In the genomic region with DNA sequence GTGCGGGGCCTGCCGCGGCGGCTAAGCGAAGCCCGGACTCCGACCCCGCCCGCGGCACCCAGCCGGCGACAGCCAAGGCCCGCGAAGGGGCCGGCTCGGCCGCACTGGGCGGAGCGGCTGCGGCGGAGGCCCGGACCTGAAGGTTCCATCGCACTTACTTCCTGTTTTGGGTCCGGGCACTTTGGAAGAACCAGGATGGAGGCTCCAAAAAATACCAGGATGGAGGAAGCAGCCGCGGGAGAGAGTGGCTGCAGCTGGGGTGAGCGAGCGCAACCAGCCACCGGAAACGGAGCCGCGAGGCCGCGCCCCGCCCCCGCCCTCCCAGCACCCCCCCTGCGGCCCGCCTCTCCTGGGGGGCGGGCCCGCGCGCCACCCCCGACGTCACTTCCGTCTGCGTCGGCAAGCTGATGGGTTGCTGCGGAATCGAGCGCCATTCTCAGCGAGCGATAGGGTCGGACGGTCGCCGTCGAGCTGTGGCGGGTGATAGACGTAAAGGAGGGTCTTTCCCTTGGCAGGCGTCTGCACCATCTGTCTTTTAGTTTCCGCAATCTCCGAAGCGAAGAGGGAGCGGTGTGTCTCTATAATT, we compare ENCODE assay signal across 8 mouse cellular contexts. TPM values are rescaled to one million over a fixed set of nuclear protein-coding genes. Genes with fewer than 3 reads are reported as not detected.
A peak's percentile ranks its signal among the peaks of the same experiment; 100 is the strongest.
DNase-seq lines count a peak whose midpoint lies in the region; ATAC-seq lines count a peak whose summit lies in the region.

A gene (minus strand): TSS at position 321 of the 586 bp plus-strand sequence.

- peak; percentile 97 for DNase-seq in adipocyte (ENCODE audit: low spot score)
- peak; percentile 91 for DNase-seq in embryo, embryonic 10 days (ENCODE audit: low spot score)
- peak; percentile 88 for DNase-seq in gastrocnemius, postnatal 10 days
- peak; percentile 95 for DNase-seq in induced T-regulatory cell, adult 2 months (ENCODE audit: low read depth)
- peak; percentile 85 to 90 for DNase-seq in left cerebral cortex, adult 9 months (ENCODE audit: low spot score in 2 of 2)
- peak; percentile 91 for DNase-seq in right cerebral cortex, postnatal 14 days
- DNase-seq in urinary bladder, postnatal 36 days (ENCODE audit: low spot score in 2 of 2), result peak; percentile 83 to 88

- peak; percentile 94 for ATAC-seq in megakaryocyte progenitor cell, adult 5-6 weeks (replicated peaks; ENCODE audit: poor library complexity)

RNA-seq across cellular contexts. Expression of the gene that starts here (rescaled TPM):
- 10 to 100 TPM; 12.4 to 15.7 TPM for total RNA-seq in gastrocnemius, postnatal 10 days (2021)
- total RNA-seq in megakaryocyte progenitor cell, adult 5-6 weeks (2015), result 32.9 and 36.9 TPM in 2 replicates
- total RNA-seq in megakaryocyte progenitor cell, adult 5-6 weeks (2017), result 32.8 and 41.9 TPM in 2 replicates

Comparison
In these comparisons a context has a peak if more than half of its experiments do, and no peak if none do; other contexts are left out.
1. Peak in every context shown above with its lines: DNase-seq and ATAC-seq.